40 mouse cellular contexts compared by ENCODE assay signal in genomic region chr10:24086555-24086954, GRCm38 (mm10). TPM values are rescaled to one million over a fixed set of nuclear protein-coding genes. Genes with fewer than 3 reads are reported as not detected.
A peak's percentile ranks its signal among the peaks of the same experiment; 100 is the strongest.
DNase-seq lines count a peak whose midpoint lies in the region; ATAC-seq and TF ChIP-seq lines count a peak whose summit lies in the region.
"Had no signal": no experiment of that assay in that cellular context is flagged by ENCODE, and none has a peak within 500 bp of the region (broad histone marks: within the 10 kb centered on the region; RNA-seq: fewer than 3 reads in every experiment).

No protein-coding gene starts in this region.

- no peak overlapping the region for H3K9ac ChIP-seq in liver, adult 2 months (ENCODE audit: low read depth, low read length)
- H3K9ac ChIP-seq in liver, embryonic 11.5 days (ENCODE audit: low read depth, low read length): no peak overlapping the region
- H3K9ac ChIP-seq: heart, embryonic 12.5 days; hindbrain, embryonic 14.5 days; midbrain, embryonic 15.5 days; neural tube, embryonic 15.5 days had no signal

- H3K4me2 ChIP-seq in liver, embryonic 11.5 days: no peak overlapping the region
- H3K4me2 ChIP-seq: heart, embryonic 12.5 days; hindbrain, embryonic 14.5 days; midbrain, embryonic 15.5 days; neural tube, embryonic 15.5 days had no signal

- H3K9me3 ChIP-seq in liver, embryonic 11.5 days (ENCODE audit: control insufficient read depth, low read length): no peaks in the 10 kb centered on the region
- H3K9me3 ChIP-seq: heart, embryonic 12.5 days; midbrain, embryonic 10.5 days; midbrain, embryonic 15.5 days; neural tube, embryonic 15.5 days had no signal

- ATAC-seq in liver, embryonic 11.5 days (replicated peaks; ENCODE audit: low FRiP score): no peak
- ATAC-seq: forebrain, embryonic 16.5 days; midbrain, embryonic 15.5 days; Patski had no signal

- 16% methylated on average over 5 of the region's 5 CpGs for WGBS in liver, adult 2 months
- 48% methylated on average over 5 of the region's 5 CpGs for WGBS in liver, embryonic 11.5 days
- 61% methylated on average over 5 of the region's 5 CpGs for WGBS in macrophage (ENCODE audit: missing documents)

- peak; percentile 78 for DNase-seq in liver, adult 2 months (ENCODE audit: extremely low read depth, low read depth, low spot score)
- no peak for DNase-seq in liver, embryonic 11.5 days (ENCODE audit: low spot score)
- DNase-seq in brain, adult 2 months (ENCODE audit: low read depth, low spot score): peak; percentile 4
- peak; percentile 68 for DNase-seq in yolk sac, embryonic 10.5 days (ENCODE audit: low spot score)
- DNase-seq in thymus, postnatal 4 days: no peak
- no peak for DNase-seq in urinary bladder, adult 2 months (ENCODE audit: low spot score)
- DNase-seq: adrenal gland, postnatal 14 days; cerebellum, adult 18-20 months; cerebellum, postnatal 10 days; gastrocnemius, adult 2 months; heart, adult 2 months; heart, postnatal 4 days; kidney, adult 2 months; kidney, postnatal 36 days; left cerebral cortex, postnatal 4 days; lung, adult 18-20 months; retina, postnatal 1 day; right cerebral cortex, postnatal 14 days; thymus, adult 2 months had no signal

- no peaks in the 10 kb centered on the region for H3K36me3 ChIP-seq in liver, adult 2 months (ENCODE audit: control insufficient read depth, insufficient read depth, low read length)
- no peaks in the 10 kb centered on the region for H3K36me3 ChIP-seq in liver, embryonic 11.5 days (ENCODE audit: control insufficient read depth, insufficient read depth, low read length)
- H3K36me3 ChIP-seq in macrophage (ENCODE audit: inconsistent target): no peaks in the 10 kb centered on the region
- H3K36me3 ChIP-seq: heart, embryonic 12.5 days; midbrain, embryonic 10.5 days; midbrain, embryonic 15.5 days; neural tube, embryonic 15.5 days had no signal

- H3K4me1 ChIP-seq in liver, adult 2 months (ENCODE audit: control insufficient read depth, insufficient read depth, low read length): peaks cover 8% of the 10 kb centered on the region; the same call in 1 of the 2 replicates
- no peaks in the 10 kb centered on the region for H3K4me1 ChIP-seq in liver, embryonic 11.5 days (replicated peaks; ENCODE audit: control insufficient read depth, insufficient read depth, low read length)
- H3K4me1 ChIP-seq: heart, embryonic 12.5 days; midbrain, embryonic 15.5 days; neural tube, embryonic 15.5 days had no signal

- no peak for TF ChIP-seq POLR2A in liver, adult 2 months (IDR thresholded peaks at IDR 0.05; ENCODE audit: extremely low read depth, insufficient read depth, low read length)

- no peak overlapping the region for H3K27ac ChIP-seq in liver, adult 2 months (replicated peaks; ENCODE audit: insufficient read depth, low read depth, low read length)
- H3K27ac ChIP-seq in liver, embryonic 11.5 days (ENCODE audit: low read depth, low read length): no peak overlapping the region
- H3K27ac ChIP-seq in macrophage: peak overlapping the region; percentile 68
- H3K27ac ChIP-seq: gastrocnemius, adult 2 months; heart, adult 2 months; hindbrain, embryonic 14.5 days; midbrain, embryonic 10.5 days; midbrain, embryonic 15.5 days; neural tube, embryonic 15.5 days had no signal

- TF ChIP-seq CTCF in liver, adult 2 months (IDR thresholded peaks at IDR 0.05; ENCODE audit: low read depth, low read length): no peak

- no peaks in the 10 kb centered on the region for H3K27me3 ChIP-seq in liver, adult 2 months (ENCODE audit: control insufficient read depth, insufficient read depth, low read length)
- H3K27me3 ChIP-seq in liver, embryonic 11.5 days (replicated peaks; ENCODE audit: control insufficient read depth, insufficient read depth, low read length): no peaks in the 10 kb centered on the region
- H3K27me3 ChIP-seq: heart, embryonic 12.5 days; midbrain, embryonic 15.5 days; neural tube, embryonic 15.5 days had no signal

- no peak overlapping the region for H3K4me3 ChIP-seq in liver, adult 2 months (ENCODE audit: insufficient read depth, low read depth, low read length)
- H3K4me3 ChIP-seq in liver, embryonic 11.5 days (ENCODE audit: low read depth, low read length): no peak overlapping the region
- no peak overlapping the region for H3K4me3 ChIP-seq in macrophage (ENCODE audit: inconsistent target)
- H3K4me3 ChIP-seq: erythroblast, embryonic 14.5 days; gastrocnemius, adult 2 months; heart, adult 2 months; heart, embryonic 12.5 days; midbrain, embryonic 10.5 days; midbrain, embryonic 15.5 days; neural tube, embryonic 15.5 days had no signal

- H3K79me2 ChIP-seq in liver, adult 2 months (ENCODE audit: control insufficient read depth, insufficient read depth, low read length): no peaks in the 10 kb centered on the region
- no peaks in the 10 kb centered on the region for H3K79me2 ChIP-seq in macrophage (ENCODE audit: inconsistent target)

RNA-seq across cellular contexts. Expression of gene Taar8b, which starts 5.5 kb away (rescaled TPM):
- not detected in 2 replicates for total RNA-seq in liver, adult 2 months (2014; rRNA removed)
- not detected in 2 replicates for polyA plus RNA-seq in liver, adult 2 months (2012; rRNA removed)
- not detected in 2 replicates for polyA plus RNA-seq in liver, embryonic 11.5 days (2014; fragmentation: Nextera tagmentation; extraction: Ambion mirVana)
- not detected for total RNA-seq in macrophage (2018; cell fraction: chromatin; rRNA removed)
- total RNA-seq in macrophage (2018; cell fraction: cytosol; rRNA removed): not detected
- total RNA-seq in macrophage (2018; cell fraction: nucleus; rRNA removed): not detected
- polyA plus RNA-seq in macrophage (2018): not detected in 3 replicates
- not detected in 2 replicates for polyA plus RNA-seq in urinary bladder, adult 2 months (2012; rRNA removed)
- total RNA-seq: adrenal gland, postnatal 14 days; common myeloid progenitor, adult 5-6 weeks; gastrocnemius, adult 2 months; gastrocnemius, postnatal 4 days; heart, adult 2 months; heart, postnatal 4 days; layer of hippocampus, adult 8-10 months; layer of hippocampus, postnatal 25 days; left cerebral cortex, postnatal 4 days; MEL had no signal
- polyA plus RNA-seq: brain, embryonic 14.5 days; embryonic facial prominence, embryonic 14.5 days; erythroblast, embryonic 14.5 days; forebrain, embryonic 11.5 days; forebrain, embryonic 16.5 days; heart, adult 2 months; heart, embryonic 12.5 days; heart, postnatal 0 days; hindbrain, embryonic 14.5 days; kidney, adult 2 months; kidney, embryonic 16.5 days; limb, embryonic 14.5 days; midbrain, embryonic 10.5 days; midbrain, embryonic 15.5 days; neural tube, embryonic 15.5 days; Patski; thymus, adult 2 months had no signal

RNA-seq across cellular contexts. Expression of gene Taar8a, which starts 10.3 kb away (rescaled TPM):
- total RNA-seq in liver, adult 2 months (2014; rRNA removed): not detected in 2 replicates
- not detected in 2 replicates for polyA plus RNA-seq in liver, adult 2 months (2012; rRNA removed)
- not detected in 2 replicates for polyA plus RNA-seq in liver, embryonic 11.5 days (2014; fragmentation: Nextera tagmentation; extraction: Ambion mirVana)
- not detected for total RNA-seq in macrophage (2018; cell fraction: chromatin; rRNA removed)
- not detected for total RNA-seq in macrophage (2018; cell fraction: cytosol; rRNA removed)
- total RNA-seq in macrophage (2018; cell fraction: nucleus; rRNA removed): not detected
- not detected in 3 replicates for polyA plus RNA-seq in macrophage (2018)
- polyA plus RNA-seq in urinary bladder, adult 2 months (2012; rRNA removed): not detected in 2 replicates
- total RNA-seq: adrenal gland, postnatal 14 days; common myeloid progenitor, adult 5-6 weeks; gastrocnemius, adult 2 months; gastrocnemius, postnatal 4 days; heart, adult 2 months; heart, postnatal 4 days; layer of hippocampus, adult 8-10 months; layer of hippocampus, postnatal 25 days; left cerebral cortex, postnatal 4 days; MEL had no signal
- polyA plus RNA-seq: brain, embryonic 14.5 days; embryonic facial prominence, embryonic 14.5 days; erythroblast, embryonic 14.5 days; forebrain, embryonic 11.5 days; forebrain, embryonic 16.5 days; heart, adult 2 months; heart, embryonic 12.5 days; heart, postnatal 0 days; hindbrain, embryonic 14.5 days; kidney, adult 2 months; kidney, embryonic 16.5 days; limb, embryonic 14.5 days; midbrain, embryonic 10.5 days; midbrain, embryonic 15.5 days; neural tube, embryonic 15.5 days; Patski; small intestine, adult 2 months; thymus, adult 2 months had no signal

RNA-seq across cellular contexts. Expression of gene Taar8c, which starts 15.2 kb away (rescaled TPM):
- total RNA-seq in liver, adult 2 months (2014; rRNA removed): not detected in 2 replicates
- polyA plus RNA-seq in liver, adult 2 months (2012; rRNA removed): not detected in 2 replicates
- polyA plus RNA-seq in liver, embryonic 11.5 days (2014; fragmentation: Nextera tagmentation; extraction: Ambion mirVana): not detected in 2 replicates
- not detected for total RNA-seq in macrophage (2018; cell fraction: chromatin; rRNA removed)
- total RNA-seq in macrophage (2018; cell fraction: cytosol; rRNA removed): not detected
- not detected for total RNA-seq in macrophage (2018; cell fraction: nucleus; rRNA removed)
- not detected in 3 replicates for polyA plus RNA-seq in macrophage (2018)
- polyA plus RNA-seq in urinary bladder, adult 2 months (2012; rRNA removed): not detected in 2 replicates
- total RNA-seq: adrenal gland, postnatal 14 days; common myeloid progenitor, adult 5-6 weeks; gastrocnemius, adult 2 months; gastrocnemius, postnatal 4 days; heart, adult 2 months; heart, postnatal 4 days; layer of hippocampus, adult 8-10 months; layer of hippocampus, postnatal 25 days; left cerebral cortex, postnatal 4 days; MEL had no signal
- polyA plus RNA-seq: brain, embryonic 14.5 days; embryonic facial prominence, embryonic 14.5 days; erythroblast, embryonic 14.5 days; forebrain, embryonic 11.5 days; forebrain, embryonic 16.5 days; heart, adult 2 months; heart, embryonic 12.5 days; heart, postnatal 0 days; hindbrain, embryonic 14.5 days; kidney, adult 2 months; kidney, embryonic 16.5 days; limb, embryonic 14.5 days; midbrain, embryonic 10.5 days; midbrain, embryonic 15.5 days; neural tube, embryonic 15.5 days; Patski; small intestine, adult 2 months; thymus, adult 2 months had no signal

RNA-seq across cellular contexts. Expression of gene Taar9, which starts 22.8 kb away (rescaled TPM):
- not detected in 2 replicates for total RNA-seq in liver, adult 2 months (2014; rRNA removed)
- polyA plus RNA-seq in liver, adult 2 months (2012; rRNA removed): not detected in 2 replicates
- polyA plus RNA-seq in liver, embryonic 11.5 days (2014; fragmentation: Nextera tagmentation; extraction: Ambion mirVana): not detected in 2 replicates
- total RNA-seq in macrophage (2018; cell fraction: chromatin; rRNA removed): not detected
- not detected for total RNA-seq in macrophage (2018; cell fraction: cytosol; rRNA removed)
- not detected for total RNA-seq in macrophage (2018; cell fraction: nucleus; rRNA removed)
- polyA plus RNA-seq in macrophage (2018): not detected in 3 replicates
- polyA plus RNA-seq in urinary bladder, adult 2 months (2012; rRNA removed): not detected in 2 replicates
- total RNA-seq: adrenal gland, postnatal 14 days; common myeloid progenitor, adult 5-6 weeks; gastrocnemius, adult 2 months; gastrocnemius, postnatal 4 days; heart, adult 2 months; heart, postnatal 4 days; layer of hippocampus, adult 8-10 months; layer of hippocampus, postnatal 25 days; left cerebral cortex, postnatal 4 days; MEL had no signal
- polyA plus RNA-seq: brain, embryonic 14.5 days; embryonic facial prominence, embryonic 14.5 days; erythroblast, embryonic 14.5 days; forebrain, embryonic 11.5 days; forebrain, embryonic 16.5 days; heart, adult 2 months; heart, embryonic 12.5 days; heart, postnatal 0 days; hindbrain, embryonic 14.5 days; kidney, adult 2 months; kidney, embryonic 16.5 days; limb, embryonic 14.5 days; midbrain, embryonic 15.5 days; neural tube, embryonic 15.5 days; Patski; small intestine, adult 2 months; thymus, adult 2 months had no signal

RNA-seq across cellular contexts. Expression of gene Taar7f, which starts 37.2 kb away (rescaled TPM):
- total RNA-seq in liver, adult 2 months (2014; rRNA removed): not detected in 2 replicates
- polyA plus RNA-seq in liver, adult 2 months (2012; rRNA removed): not detected in 2 replicates
- polyA plus RNA-seq in liver, embryonic 11.5 days (2014; fragmentation: Nextera tagmentation; extraction: Ambion mirVana): not detected in 2 replicates
- total RNA-seq in macrophage (2018; cell fraction: chromatin; rRNA removed): not detected
- not detected for total RNA-seq in macrophage (2018; cell fraction: cytosol; rRNA removed)
- not detected for total RNA-seq in macrophage (2018; cell fraction: nucleus; rRNA removed)
- not detected in 3 replicates for polyA plus RNA-seq in macrophage (2018)
- polyA plus RNA-seq in urinary bladder, adult 2 months (2012; rRNA removed): not detected in 2 replicates
- total RNA-seq: adrenal gland, postnatal 14 days; common myeloid progenitor, adult 5-6 weeks; gastrocnemius, adult 2 months; gastrocnemius, postnatal 4 days; heart, adult 2 months; heart, postnatal 4 days; layer of hippocampus, adult 8-10 months; layer of hippocampus, postnatal 25 days; left cerebral cortex, postnatal 4 days; MEL had no signal
- polyA plus RNA-seq: brain, embryonic 14.5 days; embryonic facial prominence, embryonic 14.5 days; erythroblast, embryonic 14.5 days; forebrain, embryonic 11.5 days; forebrain, embryonic 16.5 days; heart, adult 2 months; heart, embryonic 12.5 days; heart, postnatal 0 days; hindbrain, embryonic 14.5 days; kidney, adult 2 months; kidney, embryonic 16.5 days; limb, embryonic 14.5 days; midbrain, embryonic 10.5 days; midbrain, embryonic 15.5 days; neural tube, embryonic 15.5 days; Patski; small intestine, adult 2 months; thymus, adult 2 months had no signal

Comparison
In these comparisons a context has a peak if more than half of its experiments do, and no peak if none do; other contexts are left out.
1. DNase-seq: peak in liver, adult 2 months (single experiment), brain, adult 2 months (single experiment) and yolk sac, embryonic 10.5 days (single experiment); none in liver, embryonic 11.5 days (single experiment), thymus, postnatal 4 days (single experiment) and urinary bladder, adult 2 months (single experiment).